Mouse (Mus musculus) forelimb bud, embryonic 11.5 days (tissue): ENCODE data around the gene Ccdc124.

Source experiments
- DNase-seq: peaks from one replicate; pipeline ENCODE4 v3.0.0-alpha.2; 2012; ENCODE audit warnings: low read depth, low spot score

Gene Ccdc124

GRCm38 (mm10) chr8:70873364-70873985 is at the start of gene Ccdc124:
Gene Ccdc124 (minus strand): TSS chr8:70873935.
- peak; percentile 92 for DNase-seq

GRCm38 (mm10) chr8:70920049-70920922 is 46.6 kb upstream of the Ccdc124 start:
- DNase-seq: no peak

- DNase-seq: no peak
These were observed 41.0 kb upstream of the Ccdc124 start for GRCm38 (mm10) chr8:70914704-70915103.

- no peak for DNase-seq
These were observed 39.8 kb upstream of the Ccdc124 start for GRCm38 (mm10) chr8:70913523-70913922.

GRCm38 (mm10) chr8:70912955-70913354 is 39.2 kb upstream of the Ccdc124 start:
- DNase-seq: no peak

- DNase-seq: no peak
These were observed 37.9 kb upstream of the Ccdc124 start for GRCm38 (mm10) chr8:70911596-70911995.

- DNase-seq: no peak
These were observed 33.8 kb upstream of the Ccdc124 start for GRCm38 (mm10) chr8:70907518-70907917.

GRCm38 (mm10) chr8:70905831-70906736 is 32.3 kb upstream of the Ccdc124 start, which contains the start of gene Map1s:
Gene Map1s (plus strand): TSS chr8:70905932.
- peak; percentile 86 for DNase-seq

GRCm38 (mm10) chr8:70905463-70905830 is 31.7 kb upstream of the Ccdc124 start:
- no peak for DNase-seq

- DNase-seq: no peak
These were observed 30.8 kb upstream of the Ccdc124 start for GRCm38 (mm10) chr8:70904532-70904931.

GRCm38 (mm10) chr8:70903582-70903981 is 29.8 kb upstream of the Ccdc124 start:
- DNase-seq: no peak

- no peak for DNase-seq
These were observed 29.4 kb upstream of the Ccdc124 start for GRCm38 (mm10) chr8:70903112-70903511.

GRCm38 (mm10) chr8:70902211-70902610 is 28.5 kb upstream of the Ccdc124 start:
- no peak for DNase-seq

GRCm38 (mm10) chr8:70900872-70901387 is 27.2 kb upstream of the Ccdc124 start:
- no peak for DNase-seq

- no peak for DNase-seq
These were observed 25.5 kb upstream of the Ccdc124 start for GRCm38 (mm10) chr8:70899226-70899625.

- no peak for DNase-seq
These were observed 25.0 kb upstream of the Ccdc124 start for GRCm38 (mm10) chr8:70898661-70899198.

- peak; percentile 88 for DNase-seq
These were observed 24.1 kb upstream of the Ccdc124 start for GRCm38 (mm10) chr8:70897681-70898413.

GRCm38 (mm10) chr8:70897021-70897680 is 23.4 kb upstream of the Ccdc124 start, which contains the start of gene Rpl18a:
Gene Rpl18a (minus strand): TSS chr8:70897412.
- peak; percentile 98 for DNase-seq

GRCm38 (mm10) chr8:70896316-70897020 is 22.7 kb upstream of the Ccdc124 start:
- DNase-seq: no peak
